Mouse (Mus musculus) right cerebral cortex, postnatal 10 days (tissue): Measurements from ENCODE around the gene Chmp3.

ENCODE experiments used
- DNase-seq, 2 experiments: peaks; one replicate each; pipeline ENCODE4 v3.0.0; 2021; ENCODE audit warnings: low spot score in 2 of 2

Gene Chmp3

DNA sequence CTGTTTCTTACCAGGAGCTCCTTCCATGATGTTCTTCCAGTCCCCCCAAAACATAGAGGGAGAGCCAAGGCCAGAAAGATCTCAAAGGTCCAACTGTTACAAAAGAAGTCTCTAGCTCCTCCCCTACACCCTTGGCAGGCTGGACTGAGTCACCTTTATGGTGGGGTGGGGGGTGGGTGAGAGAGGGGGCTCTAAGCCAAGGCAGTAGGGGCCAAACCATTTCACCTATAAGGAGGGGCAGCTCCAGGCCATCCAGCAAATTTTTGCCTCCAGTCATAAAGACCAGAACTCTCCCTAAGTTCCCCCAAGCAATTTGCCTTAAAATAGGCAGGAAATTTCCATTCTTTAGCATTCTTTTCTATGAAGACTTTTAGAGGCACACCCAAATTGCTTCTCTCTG, 65.4 kb downstream of the Chmp3 start:
- DNase-seq = no peak

DNA sequence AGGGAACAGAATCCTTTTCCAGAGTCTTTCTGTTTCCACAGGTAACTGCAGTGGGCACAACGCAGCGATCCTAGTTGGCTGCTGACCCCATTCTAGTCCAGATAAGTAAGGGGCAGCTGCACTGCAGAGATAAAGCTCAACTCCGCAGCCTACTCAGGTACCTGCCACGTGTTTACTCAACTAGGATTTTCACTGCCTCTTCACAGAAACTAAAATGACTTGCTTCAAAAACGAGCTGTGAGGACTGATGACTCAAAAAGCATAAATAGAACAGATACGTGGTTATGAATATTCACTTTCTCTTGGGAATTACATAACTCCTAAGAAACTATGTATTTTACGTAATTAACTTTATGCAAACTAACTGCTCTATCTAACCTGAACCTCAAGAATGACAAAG, 66.4 kb downstream of the Chmp3 start:
- DNase-seq = no peak

DNA sequence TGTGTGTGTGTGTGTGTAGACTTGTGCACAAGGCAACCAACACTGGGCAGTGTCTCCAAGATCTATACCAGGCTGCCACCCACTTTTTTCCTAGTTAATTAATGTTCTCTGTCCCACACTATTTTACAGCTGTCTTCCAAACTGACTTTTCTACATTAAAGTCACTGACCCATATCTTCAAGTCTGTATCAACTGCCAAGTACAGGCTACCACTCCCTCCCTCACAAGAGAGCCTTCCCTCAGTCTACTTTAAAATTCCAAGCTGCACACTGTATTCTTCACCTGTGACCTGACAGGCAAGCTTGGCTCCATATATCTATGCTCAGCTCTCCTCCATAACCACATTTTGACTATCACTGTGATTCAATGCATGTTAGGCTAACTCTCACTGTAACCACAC, 69.6 kb downstream of the Chmp3 start:
- DNase-seq = no peak

DNA sequence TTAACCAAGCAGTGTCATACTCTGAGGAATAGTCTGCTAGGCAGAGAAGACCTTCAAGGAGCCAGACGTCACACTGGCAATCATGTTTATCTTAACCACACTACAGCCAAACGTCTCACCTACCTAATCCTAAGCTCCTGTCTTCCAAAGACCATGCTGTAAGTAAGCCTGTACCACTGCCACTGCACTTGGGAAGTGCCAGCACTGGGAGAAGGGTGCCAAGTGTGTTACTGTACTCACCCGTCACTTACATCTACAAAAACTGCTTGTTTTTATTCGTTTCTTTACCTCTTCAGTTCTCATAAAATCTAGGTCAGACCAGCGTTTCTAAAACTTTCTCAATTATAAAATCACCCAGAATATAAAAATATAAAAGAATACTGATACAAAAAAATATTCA, 73.4 kb downstream of the Chmp3 start:
- no peak for DNase-seq

DNA sequence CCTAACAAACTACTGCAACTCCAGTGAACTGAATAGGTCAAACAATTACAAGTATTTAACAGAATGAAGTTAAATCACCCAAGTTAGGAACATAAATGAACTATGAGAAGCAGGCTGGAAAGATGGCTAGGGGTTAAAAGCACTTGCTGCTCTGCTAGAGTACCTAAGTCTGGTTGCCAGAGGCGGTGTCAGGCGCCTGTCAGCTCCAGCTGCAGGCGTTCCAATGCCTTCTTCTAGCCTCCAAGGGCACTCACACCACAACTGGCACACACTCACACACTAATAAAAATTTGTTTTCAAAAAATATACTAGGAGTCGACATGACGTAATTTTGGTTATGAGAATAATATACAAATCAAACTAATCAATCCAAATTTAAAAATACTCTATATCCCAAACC, 78.0 kb downstream of the Chmp3 start:
- no peak for DNase-seq

DNA sequence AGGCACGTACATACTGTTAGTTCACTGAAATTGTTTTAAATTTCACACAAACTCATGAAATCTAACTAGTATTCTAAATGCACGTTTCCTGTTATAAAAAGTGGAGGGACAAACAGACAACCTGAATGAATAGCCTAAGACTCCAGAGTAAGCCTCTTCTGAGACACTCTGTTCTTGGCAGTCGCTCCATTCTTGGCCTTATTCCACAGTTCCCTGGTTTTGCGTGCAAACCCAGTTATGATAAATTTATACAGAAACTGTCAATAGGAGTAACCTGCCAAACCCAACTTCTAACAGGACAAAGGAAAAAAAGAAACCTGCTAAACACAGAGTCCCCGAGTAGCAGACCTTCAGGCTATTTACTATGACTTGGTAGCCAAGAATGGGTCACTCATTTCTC, 78.4 kb downstream of the Chmp3 start:
- DNase-seq = peak in 1 of 2 experiments; percentile 48

DNA sequence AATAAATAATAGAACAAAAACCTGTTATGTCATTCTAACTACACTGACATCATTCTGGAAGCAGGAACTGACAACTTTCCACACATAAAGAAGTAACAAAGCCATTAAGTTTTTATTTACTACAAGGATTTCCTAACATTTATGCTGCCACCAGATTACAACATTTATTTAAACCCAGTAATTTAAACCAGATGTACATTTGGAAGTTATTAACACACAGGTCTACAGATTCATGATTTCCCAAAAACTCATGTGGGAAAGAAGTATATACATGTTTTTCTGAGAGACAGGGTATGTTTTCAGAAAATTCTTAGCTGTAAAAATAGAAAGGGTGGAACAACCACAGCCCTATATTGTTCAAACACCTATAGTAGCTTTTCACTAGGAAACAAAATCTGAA, 81.1 kb downstream of the Chmp3 start:
- DNase-seq = no peak

DNA sequence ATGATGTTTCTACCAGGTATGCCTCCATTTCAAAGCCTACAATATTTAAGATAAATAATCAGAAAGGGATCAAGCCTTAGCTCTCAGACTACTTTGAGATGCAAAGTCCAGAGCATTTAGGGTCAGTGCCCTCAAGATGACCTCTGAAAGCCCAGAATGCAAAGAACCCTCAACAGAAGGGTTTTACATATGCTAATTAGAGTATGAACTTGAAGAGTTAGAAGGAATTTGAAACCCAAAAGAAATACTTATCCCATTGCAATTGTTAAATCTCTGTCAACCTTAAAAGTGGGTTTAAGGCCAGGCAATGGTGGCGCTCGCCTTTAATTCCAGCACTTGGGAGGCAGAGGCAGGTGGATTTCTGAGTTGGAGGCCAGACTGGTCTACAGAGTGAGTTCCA, 82.4 kb downstream of the Chmp3 start:
- no peak for DNase-seq

DNA sequence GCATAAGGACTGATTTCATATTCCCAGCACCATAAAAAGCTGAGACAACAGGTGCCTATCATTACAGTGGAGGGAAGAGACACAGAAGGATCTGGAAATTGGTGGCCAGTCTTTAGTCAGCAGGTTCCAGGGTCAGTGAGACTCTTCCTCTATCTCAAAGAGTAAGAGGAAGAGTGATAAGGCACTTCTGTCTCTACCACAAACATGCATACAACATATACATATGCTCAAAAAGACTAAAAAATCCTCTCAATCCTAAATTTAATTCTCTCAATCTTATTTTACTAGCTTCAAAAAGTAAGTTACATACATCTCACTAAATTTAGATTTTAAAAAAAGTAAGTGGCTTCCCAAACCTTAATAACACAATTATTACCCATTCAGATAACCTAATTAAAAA, 83.7 kb downstream of the Chmp3 start:
- no peak for DNase-seq

DNA sequence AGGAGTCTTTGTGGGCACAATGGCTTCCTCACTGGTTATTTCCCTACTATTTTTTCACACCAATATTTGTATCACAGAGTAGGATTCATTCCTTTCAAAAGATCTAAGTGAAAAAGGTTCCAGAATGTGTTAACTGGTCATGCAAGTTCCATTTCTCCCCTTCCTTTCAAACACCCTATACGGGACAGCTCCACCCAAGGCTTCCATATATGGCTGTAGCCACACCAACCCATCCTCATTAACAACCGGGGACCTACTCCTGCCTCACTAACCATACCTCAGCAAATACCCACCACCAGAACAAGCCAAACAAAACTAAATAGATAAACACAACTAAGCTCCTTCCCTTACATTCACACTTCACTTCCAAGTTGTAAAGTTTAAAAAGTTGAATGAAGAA, 87.6 kb downstream of the Chmp3 start:
- DNase-seq = no peak

DNA sequence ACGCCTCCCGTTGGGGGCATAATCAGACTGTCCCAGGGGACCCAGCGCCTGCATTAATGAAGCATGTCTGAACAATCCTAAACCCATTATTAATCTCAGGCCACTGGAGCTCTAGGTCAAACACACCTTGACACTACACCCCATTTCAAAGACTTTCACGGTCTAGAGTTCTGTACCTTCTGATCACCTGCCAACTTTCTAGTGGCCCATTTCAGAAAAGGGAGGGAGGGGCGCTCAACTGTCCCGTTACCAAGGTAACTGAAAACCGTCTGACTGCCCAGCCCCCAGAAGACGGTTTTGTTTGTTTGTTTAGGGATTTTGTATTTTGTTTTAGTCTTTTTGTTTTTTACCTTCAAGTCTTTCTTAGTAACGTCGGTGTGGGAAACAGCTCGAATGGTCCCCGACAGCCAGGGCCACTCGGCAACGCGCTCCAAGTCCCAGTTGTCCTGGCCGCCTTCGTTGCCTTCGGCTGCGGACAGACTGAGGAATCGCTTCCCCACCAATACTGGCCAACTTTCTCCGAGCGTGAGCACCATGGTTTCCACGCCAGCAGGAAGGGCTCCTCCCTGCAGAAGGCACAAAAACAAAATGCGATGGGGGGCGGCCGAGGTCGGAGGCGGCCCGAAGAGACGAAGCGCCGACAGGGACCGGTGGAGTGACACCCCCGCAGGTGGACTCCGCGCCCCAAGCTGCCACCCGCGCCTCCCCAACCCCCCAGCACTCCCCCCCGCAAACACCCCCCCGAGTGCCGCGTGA, 88.3 kb downstream of the Chmp3 start:
- peak; percentile 68 to 69 for DNase-seq
